Mouse (Mus musculus) left cerebral cortex, postnatal 36 days (tissue): Measurements from ENCODE around the gene Bend7. TPM values are rescaled to one million over a fixed set of nuclear protein-coding genes. Genes with fewer than 3 reads are reported as not detected.

Experiments used
- DNase-seq, 2 experiments: peaks; one replicate each; pipeline ENCODE4 v3.0.0; 2021 to 2022; ENCODE audit warnings: low spot score in 2 of 2, mixed read lengths in 1 of 2
- intact Hi-C: fragments of 180-260 bp; cut with DNase I; formaldehyde crosslinking; loops from one replicate; pipeline ENCODE4 v1.15.1; 2025
- total RNA-seq, 2 experiments: library from RNA; stranded (reverse); gene quantifications; 2 replicates each; pipeline ENCODE4 v1.2.3; 2021

Bend7 gene
- total RNA-seq, 2 experiments from 2014 or later, result 1.4 to 3.1 TPM

DNA sequence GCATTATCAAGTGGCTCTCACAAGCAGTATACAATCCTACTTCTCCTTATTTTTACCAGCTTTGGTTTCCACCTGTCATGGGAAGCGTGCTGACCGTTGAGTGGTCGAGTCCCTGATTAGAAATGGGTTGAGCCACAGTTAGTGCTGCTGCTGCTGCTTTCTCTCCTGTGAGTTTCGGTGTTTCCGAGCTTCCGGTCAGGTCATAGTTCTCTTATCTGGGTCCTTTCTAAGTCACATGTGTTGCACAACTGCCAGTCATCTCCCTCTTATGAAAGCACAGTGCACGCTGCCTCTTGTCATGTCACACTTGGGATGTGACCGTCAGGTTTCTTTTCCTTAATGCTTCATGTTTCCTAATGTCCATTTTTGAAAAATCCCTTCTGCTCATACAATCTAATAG lies 59.7 kb downstream of the Bend7 start:
- intact Hi-C loops, result no loop called here
- no peak for DNase-seq

DNA sequence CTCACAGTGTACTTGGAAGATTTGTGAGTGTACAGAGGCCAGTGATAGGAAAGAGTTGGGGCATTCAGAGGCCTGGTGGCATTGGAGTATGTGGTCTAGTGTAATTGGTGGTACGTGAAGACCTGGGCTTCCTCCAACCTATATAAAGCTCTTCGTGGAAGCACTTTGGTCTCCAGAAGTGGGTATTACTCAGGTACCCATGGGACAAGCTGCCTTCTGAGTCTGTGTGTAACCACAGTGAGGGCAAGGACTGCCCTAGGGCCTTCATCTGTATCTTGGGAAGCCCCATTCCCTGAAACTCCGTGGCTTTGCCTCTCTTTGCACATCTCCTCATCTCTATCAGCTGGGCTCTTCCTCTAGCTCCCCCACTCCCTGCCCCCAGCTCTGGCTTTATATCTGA lies 64.0 kb downstream of the Bend7 start:
- intact Hi-C loops, result no loop called here

DNA sequence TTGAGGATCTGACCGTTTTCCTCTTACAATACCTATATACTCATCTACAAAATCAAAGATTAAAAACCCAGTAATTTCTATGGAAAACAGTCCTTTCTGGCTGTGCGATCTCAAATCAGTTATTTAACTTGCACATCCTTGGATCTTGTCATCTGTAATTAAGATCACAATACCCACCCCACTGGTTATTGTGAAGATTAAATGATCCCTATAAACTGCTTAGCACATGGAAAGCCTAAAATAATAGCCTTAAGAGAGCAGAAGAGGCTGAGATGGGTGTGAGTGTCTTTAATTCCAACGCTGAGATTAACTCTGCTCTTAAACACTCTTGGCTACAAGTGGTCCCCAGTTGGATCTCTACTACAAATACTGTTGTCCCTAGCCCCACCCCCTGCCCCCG lies 64.8 kb downstream of the Bend7 start:
- intact Hi-C loops, result no loop called here
- no peak for DNase-seq

More for the DNA sequence above, 64.0 kb downstream of the Bend7 start:
- no peak for DNase-seq

DNA sequence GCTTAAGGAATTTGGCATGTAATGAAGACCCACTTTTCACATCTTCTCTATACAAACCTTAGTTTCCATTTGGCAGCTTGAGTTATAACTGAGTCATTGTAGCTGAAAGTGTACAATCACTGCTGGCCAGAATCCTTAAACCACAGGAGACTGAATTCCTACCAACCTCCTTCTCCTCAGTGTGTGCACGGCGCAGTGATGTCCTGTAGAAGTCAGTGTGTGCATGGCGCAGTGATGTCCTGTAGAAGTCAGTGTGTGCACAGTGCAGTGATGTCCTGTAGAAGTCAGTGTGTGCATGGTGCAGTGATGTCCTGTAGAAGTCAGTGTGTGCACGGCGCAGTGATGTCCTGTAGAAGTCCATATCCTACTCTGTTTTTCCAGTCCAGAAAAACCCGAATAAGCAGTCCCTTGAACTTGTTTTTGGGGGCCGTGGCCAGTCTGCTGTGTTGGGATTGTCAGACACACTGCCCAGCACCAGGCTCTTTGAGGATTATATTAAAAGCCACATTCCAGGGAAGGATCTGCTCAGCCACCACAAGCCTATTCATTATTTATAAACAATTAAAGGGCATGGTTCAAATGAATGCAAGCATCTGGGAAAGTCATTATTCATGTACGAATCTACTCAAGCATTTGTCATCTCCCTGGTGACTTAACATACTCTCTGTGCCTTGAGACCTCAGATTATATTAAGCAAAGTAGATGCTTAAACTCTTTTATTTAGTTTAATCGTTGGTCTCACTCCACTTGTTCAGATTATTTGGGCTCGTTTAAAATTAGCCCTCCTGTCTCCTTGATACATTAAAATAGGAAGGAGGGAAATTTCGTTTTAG lies 65.4 kb downstream of the Bend7 start:
- no peak for DNase-seq
- intact Hi-C loops, result no loop called here

DNA sequence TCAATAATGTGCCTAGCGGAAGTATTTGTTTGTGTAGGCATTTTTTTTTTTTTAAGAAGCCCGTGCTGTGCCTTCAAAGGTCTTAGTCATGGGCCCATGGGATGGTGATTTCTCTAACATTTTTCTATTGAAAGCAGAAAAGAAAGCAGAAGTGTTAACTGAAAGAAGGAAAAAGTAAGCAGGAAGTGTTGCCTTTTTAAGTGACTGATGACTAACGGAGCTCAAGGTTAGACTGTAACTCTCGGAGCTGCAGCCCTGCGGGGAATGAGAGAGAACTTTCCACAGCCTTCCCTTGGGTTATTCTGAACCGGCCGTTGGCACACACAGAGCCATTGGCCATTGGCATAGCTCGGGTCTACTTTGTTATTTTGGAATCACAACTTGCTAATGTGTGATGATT lies 66.4 kb downstream of the Bend7 start:
- DNase-seq, result no peak
- intact Hi-C loops, result no loop called here

DNA sequence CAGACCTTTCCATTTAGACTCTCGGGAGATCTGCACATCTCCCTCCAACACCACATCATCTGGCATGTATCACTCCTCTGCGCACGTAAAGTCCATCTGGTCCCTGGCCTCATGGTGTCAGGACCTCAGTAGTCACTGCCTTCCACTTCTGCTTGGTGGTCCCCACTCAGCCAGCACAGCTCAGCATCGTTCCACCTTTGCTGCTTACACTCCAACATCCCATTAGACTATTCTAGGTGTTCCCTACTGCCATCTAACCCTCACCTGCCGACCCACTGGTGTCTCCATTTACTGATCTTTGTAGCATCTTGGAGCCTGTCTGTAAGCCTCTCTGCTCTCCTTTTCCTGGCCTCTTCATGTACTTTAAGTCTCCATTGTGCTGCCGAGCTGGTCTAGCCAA lies 67.4 kb downstream of the Bend7 start:
- DNase-seq, result no peak
- intact Hi-C loops, result no loop called here

DNA sequence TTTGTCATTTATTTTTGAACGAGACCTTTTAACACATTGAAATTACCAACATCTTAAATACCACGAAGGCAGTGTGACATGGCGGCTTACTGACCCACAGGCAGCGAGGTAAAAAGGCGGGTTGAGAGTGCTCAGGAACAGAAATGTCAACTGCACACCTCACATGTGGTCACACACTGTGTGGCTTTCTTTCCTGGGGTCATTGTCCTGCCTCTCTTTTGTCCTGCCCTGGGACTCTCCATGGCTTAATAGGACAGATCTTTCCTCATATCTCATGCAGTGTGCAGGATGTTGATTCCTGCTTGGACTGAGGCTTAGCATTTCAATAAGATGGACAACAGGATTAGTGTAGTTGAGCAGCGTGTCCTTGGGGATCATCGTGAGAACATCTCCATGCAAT lies 69.6 kb downstream of the Bend7 start:
- DNase-seq, result no peak
- intact Hi-C loops, result no loop called here

DNA sequence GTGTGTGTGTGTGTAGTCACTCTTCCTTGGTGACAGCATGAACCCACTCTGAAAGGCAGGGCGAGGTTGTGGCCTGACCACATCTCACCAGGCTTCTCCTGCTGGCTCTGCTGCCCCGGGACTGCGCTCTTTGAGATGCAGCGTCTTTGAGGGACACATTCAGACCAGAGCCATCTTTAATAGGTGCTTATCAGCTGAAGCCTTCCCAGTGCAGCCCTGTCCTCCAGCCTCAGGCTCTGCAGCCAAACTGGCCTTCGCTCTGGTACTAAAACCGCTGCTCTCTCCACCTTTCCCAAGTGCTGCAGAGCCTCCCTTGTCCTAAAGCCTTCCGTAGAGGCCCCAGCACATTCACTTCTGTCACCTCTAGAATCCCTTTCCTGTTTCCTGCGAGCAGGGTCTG lies 74.0 kb downstream of the Bend7 start:
- DNase-seq, result no peak
- intact Hi-C loops, result no loop called here

DNA sequence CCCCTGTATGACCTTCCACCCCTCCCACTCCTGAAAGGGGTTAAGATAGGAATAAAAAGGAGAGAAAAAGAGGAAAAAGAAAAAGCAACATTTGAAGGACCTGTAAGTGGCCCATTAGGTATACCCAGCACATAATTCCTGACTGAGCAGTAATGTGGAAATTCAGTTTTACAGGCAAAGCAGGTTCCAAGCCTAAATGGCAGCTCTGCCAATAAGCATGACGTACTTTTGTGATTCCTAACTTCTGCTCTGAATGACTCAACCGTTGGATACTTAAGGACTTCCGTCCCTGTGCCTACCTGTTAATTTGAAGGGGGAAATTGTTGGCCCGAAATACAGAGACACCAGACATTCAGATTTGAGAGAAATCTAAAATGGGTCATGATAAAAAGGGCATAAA lies 74.9 kb downstream of the Bend7 start:
- no peak for DNase-seq
- intact Hi-C loops, result no loop called here

DNA sequence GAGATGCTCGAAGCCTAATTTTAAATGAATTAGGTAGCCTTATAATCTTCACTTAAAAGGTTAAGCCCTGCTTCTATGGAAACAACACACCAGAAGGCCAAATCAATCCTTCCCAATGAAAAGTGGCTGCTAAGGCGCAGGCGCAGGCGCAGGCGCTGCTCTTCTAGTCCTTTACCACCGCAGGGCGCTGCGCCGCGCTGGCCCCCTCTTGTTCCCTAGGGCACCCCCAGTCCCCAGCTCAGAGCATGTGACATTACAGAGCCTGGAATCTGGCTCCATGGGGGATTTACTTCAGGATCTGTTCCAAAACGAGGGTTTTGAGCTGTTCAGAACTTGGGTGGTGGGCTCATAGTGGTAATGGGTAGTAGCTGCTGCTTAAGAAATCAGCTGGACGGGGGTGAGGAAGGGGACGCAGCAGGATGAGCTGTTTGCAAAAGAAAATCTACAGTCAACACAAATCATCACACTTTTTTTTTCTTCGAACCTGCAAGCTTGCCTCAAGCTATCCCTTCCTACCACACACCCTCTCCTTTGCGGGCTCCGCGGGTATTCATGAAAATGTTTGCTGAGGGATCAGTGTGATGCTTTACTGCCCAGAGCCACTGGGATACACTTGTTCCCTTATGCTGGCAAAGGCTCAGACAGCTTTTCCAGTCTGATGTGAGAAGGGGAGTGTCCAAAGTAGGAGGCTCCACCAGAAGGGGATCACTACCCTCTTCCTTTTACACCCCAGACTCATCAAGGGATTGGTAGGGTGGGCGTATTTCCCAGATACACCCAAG lies 85.0 kb downstream of the Bend7 start:
- intact Hi-C loops, result no loop called here
- no peak for DNase-seq

DNA sequence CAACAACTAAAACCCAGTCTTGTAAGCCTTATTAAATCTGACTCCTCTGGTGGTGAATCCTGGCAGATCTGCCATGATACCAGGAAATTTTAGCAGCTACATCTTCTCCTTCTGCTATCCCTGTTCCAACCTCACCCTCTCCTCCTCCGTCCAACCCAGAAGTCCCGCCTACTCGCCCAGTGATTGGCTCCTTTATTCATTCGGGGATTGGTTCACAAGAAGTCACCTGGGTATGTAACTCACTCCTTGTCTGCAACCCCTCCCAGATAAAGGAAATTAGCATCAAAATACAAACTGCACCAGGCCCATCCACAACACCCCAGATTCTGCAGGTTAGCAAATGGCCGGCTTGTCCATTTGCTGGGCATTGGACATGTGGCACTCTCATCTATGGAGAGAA lies 98.7 kb downstream of the Bend7 start:
- intact Hi-C loops, result no loop called here
- DNase-seq, result no peak

DNA sequence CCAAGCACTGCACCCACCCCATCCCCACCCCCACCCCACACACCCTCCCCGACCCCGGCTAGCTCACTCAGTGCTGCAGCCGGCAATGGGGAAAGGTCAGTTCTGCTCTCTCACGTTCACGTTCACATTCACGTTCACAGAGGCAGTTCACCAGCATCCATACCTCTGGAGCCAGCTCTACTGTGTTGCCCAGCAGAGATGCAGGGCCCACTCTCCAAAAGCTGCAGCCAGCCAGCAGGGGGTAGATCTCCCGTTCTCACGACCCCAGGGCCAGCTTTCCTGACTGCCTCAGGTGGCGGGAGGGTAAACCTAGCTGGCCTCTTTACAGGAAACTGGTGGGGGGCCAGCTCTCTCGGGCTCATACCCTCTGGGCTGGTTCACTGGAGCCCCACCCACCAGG lies 100.0 kb downstream of the Bend7 start:
- DNase-seq, result no peak
- intact Hi-C loops, result no loop called here

DNA sequence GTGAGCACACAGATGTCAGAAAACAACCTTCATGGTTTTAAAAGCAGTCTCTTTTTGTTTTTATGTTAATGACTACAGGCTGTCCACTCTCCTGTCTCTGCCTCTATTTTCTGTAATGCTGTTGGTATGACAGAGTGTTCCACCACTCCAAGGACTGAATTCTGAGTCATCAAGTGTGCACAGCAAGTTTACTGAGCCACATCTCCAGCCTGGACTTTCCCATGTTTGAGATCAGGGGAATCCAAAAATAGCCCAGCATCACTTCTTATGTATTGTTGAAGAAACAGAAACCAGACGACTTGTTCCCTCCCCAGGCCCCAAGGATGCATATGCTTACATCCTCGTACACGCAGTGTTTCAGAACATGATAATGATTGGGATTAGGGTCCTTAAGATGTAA lies 102.6 kb downstream of the Bend7 start:
- no peak for DNase-seq
- intact Hi-C loops, result no loop called here

DNA sequence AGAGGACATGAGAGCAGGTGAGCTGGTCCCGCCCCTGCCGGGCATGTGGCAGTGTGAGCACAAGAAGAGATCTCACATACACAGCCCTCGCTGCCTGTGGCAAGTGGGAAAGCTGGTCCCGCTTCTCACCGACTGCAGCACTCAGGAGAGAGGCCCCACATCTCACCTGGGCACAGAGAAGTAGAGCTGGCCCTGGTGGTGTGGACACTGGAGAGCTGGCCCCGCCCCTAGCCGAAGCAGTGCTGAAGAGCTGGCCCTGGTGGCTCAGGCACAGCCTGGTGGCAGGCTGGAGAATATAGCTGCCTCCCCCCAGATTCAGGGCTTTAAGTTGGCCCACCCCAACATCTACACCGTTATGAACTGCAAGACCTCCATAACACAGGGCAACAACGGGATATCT lies 106.4 kb downstream of the Bend7 start:
- DNase-seq, result no peak
- intact Hi-C loops, result no loop called here

DNA sequence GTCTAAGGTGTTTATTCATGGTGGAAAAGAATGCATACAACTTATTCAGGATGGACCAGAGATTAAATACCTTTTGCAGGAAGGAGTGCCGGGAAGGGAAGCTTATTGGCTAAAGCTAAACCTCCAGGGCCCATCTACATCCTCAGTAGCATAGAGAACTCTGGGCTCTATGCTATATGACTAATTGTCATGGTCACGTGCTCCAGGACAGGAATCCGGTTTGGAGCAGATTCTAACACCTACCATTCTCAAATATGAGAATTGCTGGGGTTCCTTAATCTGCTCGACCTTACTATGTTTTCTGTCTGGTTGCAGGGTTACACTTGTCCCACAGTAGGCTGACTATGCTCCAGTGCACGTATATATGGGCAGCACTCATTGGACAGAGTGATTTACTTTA lies 110.4 kb downstream of the Bend7 start:
- intact Hi-C loops, result no loop called here
- no peak for DNase-seq

DNA sequence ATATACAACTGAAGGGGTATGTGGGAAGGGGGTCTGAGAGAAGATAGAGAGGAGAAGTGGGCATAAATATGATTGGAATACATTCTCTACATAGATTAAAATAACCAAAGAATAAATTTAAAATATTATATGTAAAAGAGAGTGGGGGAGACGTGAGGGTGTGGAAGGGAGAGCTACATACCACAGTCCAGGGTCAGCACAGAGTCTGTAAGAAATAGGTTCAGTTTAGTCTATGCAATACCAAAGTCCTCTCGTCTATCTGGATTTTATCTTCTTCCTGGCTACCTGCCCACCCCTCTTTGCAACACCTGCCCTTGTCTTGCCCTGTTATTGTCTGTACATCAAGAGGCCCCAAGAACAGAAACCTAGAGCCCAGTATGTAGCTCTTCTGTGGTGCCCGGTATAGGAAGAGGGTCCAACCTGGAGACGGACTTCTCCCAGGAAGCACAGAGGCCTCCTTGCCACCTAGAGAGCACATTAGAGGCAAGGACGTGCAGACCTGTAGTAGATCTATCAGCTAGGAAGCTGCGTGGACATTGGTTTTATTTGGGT lies 110.9 kb downstream of the Bend7 start:
- intact Hi-C loops, result no loop called here
- no peak for DNase-seq

DNA sequence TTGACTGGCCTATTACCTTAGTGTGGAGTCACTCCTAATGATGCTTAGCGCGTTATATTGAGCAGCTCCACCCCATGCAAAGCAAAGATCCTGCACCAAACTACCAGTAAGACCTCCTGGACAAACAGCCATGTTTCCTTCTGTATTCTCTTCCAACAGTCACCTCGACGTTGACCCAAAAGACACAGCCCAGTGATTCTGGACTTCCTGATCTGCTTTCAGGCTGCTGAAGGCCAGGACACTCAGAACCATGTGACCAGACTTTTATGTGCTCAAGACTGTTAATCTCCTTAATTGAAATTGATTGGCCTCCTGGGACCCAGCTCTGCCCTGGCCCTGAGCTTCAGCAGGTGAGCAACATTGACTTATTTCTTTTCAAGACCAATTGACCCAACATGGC lies 111.4 kb downstream of the Bend7 start:
- intact Hi-C loops, result no loop called here
- DNase-seq, result no peak

DNA sequence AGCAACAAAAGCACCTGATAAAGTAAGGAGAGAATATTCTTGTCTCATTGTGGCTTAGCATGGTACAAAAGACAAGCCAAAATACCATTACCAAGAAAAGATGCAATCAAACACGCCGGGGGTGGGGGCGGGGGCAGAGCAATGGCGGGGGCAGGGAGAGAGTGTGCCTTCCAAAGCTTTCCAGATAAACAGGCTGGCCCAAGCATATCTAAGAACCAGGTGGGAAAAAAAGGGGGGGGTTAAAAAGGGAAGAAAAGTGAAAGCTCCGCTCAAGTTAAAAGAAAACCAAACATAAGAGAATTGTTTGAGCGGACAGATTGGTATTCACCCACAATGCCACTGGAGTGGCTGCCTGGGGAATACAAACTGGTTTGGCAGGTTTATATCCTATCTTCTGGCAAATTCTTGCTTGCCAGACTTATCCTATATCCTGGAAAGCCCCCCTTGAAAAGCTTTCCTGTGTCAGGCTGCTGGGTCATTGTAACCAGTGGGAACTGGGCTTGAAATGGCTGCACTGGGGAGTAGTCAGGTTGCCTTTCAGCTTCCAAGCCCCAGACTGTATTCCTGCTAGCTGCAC lies 111.9 kb downstream of the Bend7 start:
- intact Hi-C loops, result no loop called here
- DNase-seq, result no peak

DNA sequence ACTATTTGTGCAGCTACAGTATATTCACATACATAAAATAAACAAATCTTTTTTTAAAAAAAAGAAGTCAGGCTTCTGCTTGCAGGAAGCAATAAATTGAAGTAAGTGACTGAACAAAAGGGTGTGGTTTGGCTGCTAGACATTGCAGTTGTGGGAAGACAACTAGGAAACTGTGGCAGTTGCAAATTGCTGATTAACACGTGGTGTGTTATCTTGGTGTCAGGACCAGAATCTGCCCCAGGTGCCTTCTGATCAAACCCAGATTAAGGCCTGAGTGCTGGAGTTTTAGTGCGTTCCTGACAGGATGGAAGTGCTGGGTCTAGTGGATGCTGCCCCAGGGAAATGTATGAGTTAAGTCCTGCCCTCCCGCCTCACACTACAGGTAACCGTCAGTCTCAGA lies 113.9 kb downstream of the Bend7 start:
- intact Hi-C loops, result no loop called here
- no peak for DNase-seq

DNA sequence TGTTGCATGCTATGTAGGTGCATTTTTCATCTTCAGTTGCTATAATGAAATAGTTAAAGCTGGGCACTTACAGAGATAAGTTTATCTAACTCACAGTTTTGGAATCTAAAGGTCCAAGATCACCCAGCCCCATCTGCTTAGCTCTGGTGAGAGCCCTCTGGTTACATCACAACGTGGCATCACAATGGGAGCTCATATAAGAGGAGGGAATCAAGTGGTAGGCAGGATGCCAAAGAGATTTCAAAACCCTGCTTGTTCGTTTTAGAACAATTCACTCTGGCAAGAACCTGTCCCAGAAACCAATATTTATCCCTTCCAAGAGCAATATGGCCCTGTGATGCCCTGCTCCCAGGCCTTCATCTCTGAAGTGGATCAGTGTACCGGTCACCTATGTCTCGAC lies 114.5 kb downstream of the Bend7 start:
- intact Hi-C loops, result no loop called here
- DNase-seq, result no peak

DNA sequence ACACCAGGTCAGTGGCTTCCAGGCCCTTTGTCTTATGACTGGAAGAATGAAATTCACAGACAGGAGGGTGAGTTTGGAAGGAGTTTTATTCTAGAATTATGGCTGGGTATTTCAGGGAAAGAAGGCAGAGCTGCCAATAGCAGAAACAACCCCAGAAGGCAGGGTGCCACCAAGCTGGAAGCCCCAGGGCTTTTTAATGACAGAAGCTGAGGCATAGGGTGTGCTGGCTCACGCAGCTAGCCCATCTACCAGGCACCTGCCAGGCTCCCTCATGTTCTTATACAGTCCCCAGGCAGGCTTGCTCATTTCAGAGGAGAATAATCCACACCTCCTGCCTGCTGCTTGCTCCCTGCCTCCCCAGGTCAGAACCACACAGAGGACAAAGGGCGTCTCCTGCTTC lies 131.8 kb downstream of the Bend7 start:
- DNase-seq, result no peak
- intact Hi-C loops, result no loop called here
